In the genomic region with DNA sequence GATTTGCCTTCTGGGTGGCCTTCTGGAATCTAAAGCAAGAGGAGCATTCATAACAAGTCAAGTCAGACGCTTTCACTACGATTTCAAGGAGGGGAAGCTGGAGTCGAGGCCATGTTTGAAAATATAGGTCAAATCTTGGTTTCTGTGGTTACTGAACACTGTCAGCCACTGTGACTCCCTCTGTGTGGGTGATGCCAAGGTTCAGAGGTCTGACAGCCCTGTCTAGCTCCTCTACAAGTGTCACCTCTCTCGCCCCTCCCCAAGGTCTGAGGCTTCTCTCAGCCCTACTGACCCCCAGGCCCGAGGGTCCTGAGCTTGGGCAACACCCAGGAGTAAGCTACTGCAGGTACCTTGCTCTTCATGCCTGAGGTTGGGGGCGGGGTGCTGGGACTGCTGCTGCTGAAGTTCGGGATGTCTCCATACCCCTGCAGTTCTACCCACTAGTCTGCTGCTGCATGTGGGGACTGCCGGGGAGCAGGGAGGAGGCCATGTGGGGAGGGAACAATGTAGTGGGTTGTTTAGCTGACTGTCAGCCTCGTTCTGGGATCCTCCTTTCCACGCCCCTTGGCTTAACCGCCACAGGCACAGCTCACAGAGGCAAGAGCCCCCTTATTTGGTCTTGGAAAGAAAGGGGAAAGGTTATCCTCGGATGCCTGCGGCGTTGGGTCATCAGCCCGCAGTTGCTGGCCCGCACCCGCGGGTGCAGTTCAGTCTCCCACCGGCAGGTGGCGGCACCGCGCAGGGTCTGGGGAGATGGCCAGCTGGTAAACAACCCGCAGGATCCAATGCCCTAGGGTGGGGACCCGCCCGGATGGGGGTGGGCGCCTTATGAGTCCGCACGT, we compare ENCODE assay signal across 8 mouse cellular contexts. TPM values are rescaled to one million over a fixed set of nuclear protein-coding genes. Genes with fewer than 3 reads are reported as not detected.
DNase-seq lines count a peak whose midpoint lies in the region; ATAC-seq and TF ChIP-seq lines count a peak whose summit lies in the region.

No protein-coding gene starts in this region.

- intact Hi-C loops in left cerebral cortex, adult 2 months (cut with DNase I): loop anchor here (1.0 to 5.0 kb wide), 5 partner anchors 43 to 554 kb away; no protein-coding TSS in a partner anchor

- DNase-seq in adrenal gland, adult (ENCODE audit: inconsistent age in 2 of 2, low spot score in 1 of 2): peak; percentile 83 to 96
- DNase-seq in gastrocnemius, postnatal 10 days: peak; percentile 96
- DNase-seq in hindlimb bud, embryonic 11.5 days (ENCODE audit: extremely low spot score, low read depth, low spot score): peak; percentile 35
- peak; percentile 72 to 88 for DNase-seq in left cerebral cortex, adult 2 months (ENCODE audit: extremely low spot score in 1 of 2, low spot score in 2 of 2)
- DNase-seq in right cerebral cortex, adult 18-20 months: peak; percentile 74
- peak; percentile 89 for DNase-seq in urinary bladder, postnatal 10 days (ENCODE audit: low spot score)

- TF ChIP-seq CTCF in cortical plate, adult 2 months (IDR thresholded peaks at IDR 0.05; ENCODE audit: extremely low read depth, insufficient read depth, low read length): peak; percentile 69
- TF ChIP-seq CTCF in left cerebral cortex, adult 2 months (IDR thresholded peaks at IDR 0.05): no peak; the same call in none of the 2 replicates

- H3K4me1 ChIP-seq in cortical plate, adult 2 months (ENCODE audit: control insufficient read depth, insufficient read depth, low read length): no peaks in the 10 kb centered on the region

- ATAC-seq in megakaryocyte, adult 5-6 weeks (ENCODE audit: poor library complexity, severe bottlenecking): peak; percentile 93

- H3K4me3 ChIP-seq in cortical plate, adult 2 months (ENCODE audit: insufficient read depth, low read length): peak overlapping the region; percentile 40
- peak overlapping the region; percentile 53 for H3K4me3 ChIP-seq in left cerebral cortex, adult 2 months

- TF ChIP-seq POLR2A in cortical plate, adult 2 months (IDR thresholded peaks at IDR 0.05; ENCODE audit: extremely low read depth, insufficient read depth, low read length): no peak

- H3K27ac ChIP-seq in cortical plate, adult 2 months (ENCODE audit: insufficient read depth, low read length): no peak overlapping the region
- peak overlapping the region; percentile 29; the same call in 1 of the 2 replicates for H3K27ac ChIP-seq in left cerebral cortex, adult 2 months

RNA-seq across cellular contexts. Expression of gene Synm, which starts 43.7 kb away (rescaled TPM):
- 12.0 and 13.6 TPM in 2 replicates for polyA plus RNA-seq in cortical plate, adult 2 months (2012; rRNA removed)
- total RNA-seq in gastrocnemius, postnatal 10 days (2021): 10 to 100 TPM; 78.3 to 80.3 TPM
- 10 to 100 TPM; 16.0 to 19.2 TPM for total RNA-seq in left cerebral cortex, adult 2 months (2021)
- total RNA-seq in megakaryocyte, adult 5-6 weeks (2015): not detected in 2 replicates
- total RNA-seq in megakaryocyte, adult 5-6 weeks (2017): 0.07 TPM in 1 of 2 replicates, not detected in the other

Comparison
In these comparisons a context has a peak if more than half of its experiments do, and no peak if none do; other contexts are left out.
1. DNase-seq: peak in every context shown above with its lines; median percentile 96 in gastrocnemius, postnatal 10 days; 90 in adrenal gland, adult; 89 in urinary bladder, postnatal 10 days; 80 in left cerebral cortex, adult 2 months; 74 in right cerebral cortex, adult 18-20 months; 35 in hindlimb bud, embryonic 11.5 days.
2. RNA of gene Synm, which starts 43.7 kb away (total RNA-seq): 78.3 to 80.3 TPM in gastrocnemius, postnatal 10 days and 16.0 to 19.2 TPM in left cerebral cortex, adult 2 months; 0.07 TPM in megakaryocyte, adult 5-6 weeks; every median in the first group is over 10 times any median in the second.